11 mouse cellular contexts compared by ENCODE assay signal in the genomic region with DNA sequence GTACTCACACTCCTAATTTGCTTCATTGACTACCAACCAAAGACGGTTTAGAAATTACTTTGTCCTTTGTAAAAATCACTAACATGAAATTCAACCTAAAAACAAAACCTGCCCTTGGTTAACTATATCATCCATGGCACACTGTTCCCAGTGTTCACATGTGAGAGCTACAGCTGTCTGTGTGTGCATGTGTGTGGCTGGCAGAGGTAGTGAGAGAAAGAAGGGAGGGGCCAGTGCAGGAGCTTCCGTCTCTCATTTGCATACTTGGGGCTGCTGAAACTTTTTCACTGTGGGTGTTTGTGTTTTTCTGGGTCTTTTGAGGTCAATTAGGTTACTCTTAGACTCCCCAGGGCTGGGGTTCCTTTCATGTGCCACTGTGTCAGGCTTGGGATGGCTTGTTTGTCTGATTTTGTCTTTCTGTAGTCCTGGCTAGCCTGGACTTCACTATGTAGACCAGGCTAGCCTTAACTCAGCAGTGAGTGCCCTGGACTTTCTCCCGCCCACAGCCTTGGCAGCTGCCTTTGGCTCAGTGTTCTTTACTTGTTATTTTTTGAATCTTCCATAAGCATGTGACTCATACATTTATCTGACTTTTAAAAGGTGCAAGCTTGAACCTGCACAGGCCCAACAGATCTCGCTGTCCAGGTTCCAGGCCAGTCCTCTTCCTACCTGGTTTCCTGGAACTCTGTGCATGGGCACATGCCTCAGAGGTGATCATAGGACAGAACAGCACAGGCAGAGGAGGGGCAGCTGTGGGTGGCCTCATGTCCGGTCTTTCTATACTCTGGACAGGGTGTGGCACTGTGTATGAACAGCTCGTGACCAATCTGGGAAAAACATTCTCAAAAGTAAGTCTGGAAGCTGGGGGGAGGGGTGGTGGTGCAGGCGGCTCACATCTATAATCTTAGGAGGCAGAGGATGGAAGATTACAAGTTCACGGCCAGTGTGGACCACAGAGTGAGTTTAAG. TPM values are rescaled to one million over a fixed set of nuclear protein-coding genes. Genes with fewer than 3 reads are reported as not detected.
A peak's percentile ranks its signal among the peaks of the same experiment; 100 is the strongest.
DNase-seq lines count a peak whose midpoint lies in the region; ATAC-seq and TF ChIP-seq lines count a peak whose summit lies in the region.
"Had no signal": no experiment of that assay in that cellular context is flagged by ENCODE, and none has a peak within 500 bp of the region (broad histone marks: within the 10 kb centered on the region; RNA-seq: fewer than 3 reads in every experiment).

No protein-coding gene starts in this region.

- no peak for TF ChIP-seq CTCF in kidney, adult 2 months (conservative IDR thresholded peaks at IDR 0.05; ENCODE audit: insufficient read depth, insufficient read length, low read depth, low read length)
- TF ChIP-seq CTCF in ES-Bruce4 (IDR thresholded peaks at IDR 0.05; ENCODE audit: low read depth, low read length), result no peak
- no peak for TF ChIP-seq CTCF in kidney, postnatal 0 days (IDR thresholded peaks at IDR 0.05; ENCODE audit: low read depth)

- no peaks in the 10 kb centered on the region for H3K27me3 ChIP-seq in kidney, adult 2 months (replicated peaks; ENCODE audit: control insufficient read depth, insufficient read depth, low read length)
- no peaks in the 10 kb centered on the region for H3K27me3 ChIP-seq in ES-Bruce4 (ENCODE audit: control insufficient read depth, insufficient read depth, low read length, poor library complexity, severe bottlenecking)
- no peaks in the 10 kb centered on the region for H3K27me3 ChIP-seq in kidney, postnatal 0 days (ENCODE audit: insufficient read depth, low read length)
- H3K27me3 ChIP-seq in stomach, embryonic 15.5 days (replicated peaks), result no peaks in the 10 kb centered on the region
- H3K27me3 ChIP-seq: limb, embryonic 13.5 days; midbrain, embryonic 13.5 days had no signal

- ATAC-seq in kidney, postnatal 0 days (replicated peaks; ENCODE audit: low FRiP score, low read depth), result peak; percentile 84
- peak; percentile 89 for ATAC-seq in stomach, embryonic 15.5 days (ENCODE audit: insufficient read depth, low FRiP score, low read depth)
- ATAC-seq: midbrain, embryonic 13.5 days had no signal

- peak overlapping the region; percentile 47 for H3K9ac ChIP-seq in ES-Bruce4 (ENCODE audit: low read depth, poor library complexity, severe bottlenecking)
- H3K9ac ChIP-seq in kidney, postnatal 0 days (ENCODE audit: low read depth, low read length), result no peak overlapping the region
- no peak overlapping the region for H3K9ac ChIP-seq in stomach, embryonic 15.5 days
- H3K9ac ChIP-seq: limb, embryonic 13.5 days; midbrain, embryonic 13.5 days had no signal

- no peaks in the 10 kb centered on the region; the same call in 1 of the 2 replicates for H3K36me3 ChIP-seq in kidney, adult 2 months (ENCODE audit: control insufficient read depth, insufficient read depth, low read length)
- H3K36me3 ChIP-seq in ES-Bruce4 (ENCODE audit: control insufficient read depth, insufficient read depth, low read length, poor library complexity, severe bottlenecking), result no peaks in the 10 kb centered on the region
- peaks cover 27% of the 10 kb centered on the region; the same call in 1 of the 2 replicates for H3K36me3 ChIP-seq in kidney, postnatal 0 days (ENCODE audit: insufficient read depth, low read length)
- H3K36me3 ChIP-seq in stomach, embryonic 15.5 days, result peaks cover 39% of the 10 kb centered on the region

- no peak for TF ChIP-seq EP300 in ES-Bruce4 (IDR thresholded peaks at IDR 0.05; ENCODE audit: insufficient read depth, low read depth, low read length)

- H3K4me3 ChIP-seq in kidney, adult 2 months (ENCODE audit: insufficient read depth, low read depth, low read length), result no peak overlapping the region
- no peak overlapping the region for H3K4me3 ChIP-seq in ES-Bruce4 (ENCODE audit: low read depth, low read length)
- no peak overlapping the region for H3K4me3 ChIP-seq in kidney, postnatal 0 days (replicated peaks; ENCODE audit: low read depth, low read length)
- no peak overlapping the region for H3K4me3 ChIP-seq in stomach, embryonic 15.5 days (replicated peaks)
- H3K4me3 ChIP-seq: gastrocnemius, adult 2 months; limb, embryonic 13.5 days; midbrain, embryonic 13.5 days had no signal

- DNase-seq in kidney, adult 2 months, result peak; percentile 48
- no peak for DNase-seq in kidney, postnatal 10 days
- DNase-seq in kidney, postnatal 0 days (ENCODE audit: low spot score), result no peak
- DNase-seq in embryo, embryonic 10.5 days (ENCODE audit: low spot score), result no peak
- DNase-seq in right cerebral cortex, postnatal 14 days, result no peak
- no peak for DNase-seq in adrenal gland, postnatal 14 days
- DNase-seq: gastrocnemius, adult 2 months had no signal

- TF ChIP-seq POLR2A in kidney, adult 2 months (IDR thresholded peaks at IDR 0.05; ENCODE audit: low read depth, low read length), result no peak
- TF ChIP-seq POLR2A in ES-Bruce4 (IDR thresholded peaks at IDR 0.05; ENCODE audit: insufficient read depth, low read length), result no peak

- no peak overlapping the region for H3K4me2 ChIP-seq in kidney, postnatal 0 days (ENCODE audit: low read length)
- no peak overlapping the region for H3K4me2 ChIP-seq in stomach, embryonic 15.5 days
- H3K4me2 ChIP-seq: limb, embryonic 13.5 days; midbrain, embryonic 13.5 days had no signal

- WGBS in kidney, adult 2 months, result 65% methylated on average over 8 of the region's 8 CpGs
- 75% methylated on average over 8 of the region's 8 CpGs for WGBS in kidney, postnatal 0 days
- 68% methylated on average over 8 of the region's 8 CpGs for WGBS in stomach, embryonic 15.5 days

- peaks cover 6% of the 10 kb centered on the region for H3K4me1 ChIP-seq in kidney, adult 2 months (ENCODE audit: control insufficient read depth, insufficient read depth, low read length)
- H3K4me1 ChIP-seq in ES-Bruce4 (ENCODE audit: control insufficient read depth, insufficient read depth, low read length), result no peaks in the 10 kb centered on the region
- no peaks in the 10 kb centered on the region for H3K4me1 ChIP-seq in kidney, postnatal 0 days (replicated peaks; ENCODE audit: insufficient read depth, low read length)
- H3K4me1 ChIP-seq in stomach, embryonic 15.5 days, result no peaks in the 10 kb centered on the region
- H3K4me1 ChIP-seq: limb, embryonic 13.5 days; midbrain, embryonic 13.5 days had no signal

- H3K9me3 ChIP-seq in ES-Bruce4 (replicated peaks; ENCODE audit: control insufficient read depth, insufficient read depth, low read length, poor library complexity, severe bottlenecking), result no peaks in the 10 kb centered on the region
- H3K9me3 ChIP-seq in kidney, postnatal 0 days (replicated peaks; ENCODE audit: low read length), result no peaks in the 10 kb centered on the region
- H3K9me3 ChIP-seq in stomach, embryonic 15.5 days, result no peaks in the 10 kb centered on the region
- H3K9me3 ChIP-seq: limb, embryonic 13.5 days; midbrain, embryonic 13.5 days had no signal

- peak overlapping the region; percentile 3; the same call in 1 of the 2 replicates for H3K27ac ChIP-seq in kidney, adult 2 months (ENCODE audit: insufficient read depth, low read depth, low read length)
- H3K27ac ChIP-seq in ES-Bruce4 (ENCODE audit: insufficient read depth, low read length), result no peak overlapping the region
- no peak overlapping the region; the same call in 1 of the 2 replicates for H3K27ac ChIP-seq in kidney, postnatal 0 days
- H3K27ac ChIP-seq in stomach, embryonic 15.5 days, result peak overlapping the region; percentile 49; the same call in 1 of the 2 replicates
- H3K27ac ChIP-seq: gastrocnemius, adult 2 months; limb, embryonic 13.5 days; midbrain, embryonic 13.5 days had no signal

RNA-seq across cellular contexts. Expression of a gene that starts 11.9 kb away (rescaled TPM):
- polyA plus RNA-seq in kidney, adult 2 months (2012; rRNA removed), result 21.4 and 26.5 TPM in 2 replicates
- 10.0 and 11.9 TPM in 2 replicates for polyA plus RNA-seq in ES-Bruce4 (2011; ENCODE audit: insufficient read depth, insufficient read length, low read depth, missing spikeins)
- polyA plus RNA-seq in kidney, postnatal 0 days (2015; fragmentation: Nextera tagmentation; extraction: Ambion mirVana), result 36.2 and 40.9 TPM in 2 replicates
- polyA plus RNA-seq in stomach, embryonic 15.5 days (2015; fragmentation: Nextera tagmentation; extraction: Ambion mirVana), result 63.0 and 72.4 TPM in 2 replicates
- 19.9 and 25.2 TPM in 2 replicates for total RNA-seq in adrenal gland, postnatal 14 days (2021)

Comparison
In these comparisons a context has a peak if more than half of its experiments do, and no peak if none do; other contexts are left out.
1. H3K27ac ChIP-seq: peak in kidney, adult 2 months (single experiment) and stomach, embryonic 15.5 days (single experiment); none in ES-Bruce4 (single experiment) and kidney, postnatal 0 days (single experiment).